Mouse (Mus musculus) embryonic facial prominence, embryonic 15.5 days (tissue): ENCODE results near the gene Immt. TPM values are rescaled to one million over a fixed set of nuclear protein-coding genes. Genes with fewer than 3 reads are reported as not detected.
"Not testable (repeated sequence)": the region's sequence is repeated elsewhere in the genome, so short reads cannot be mapped to it uniquely, and the experiment has no call there.

Experiments
- ATAC-seq: fragments of 200-750 bp; cut with Nextera tagmentation; 2 replicates; pipeline ENCODE4 v1.8.0; 2017; ENCODE audit warnings: low read depth, moderate TSS enrichment; ENCODE audit not compliant: insufficient number of reproducible peaks, low FRiP score, low TSS enrichment
- H3K27ac ChIP-seq: fragments of 300-500 bp; sonication (generic); replicated peaks from 2 replicates; pipeline ENCODE4 v1.5.1; 2015; ENCODE audit warnings: mild to moderate bottlenecking, inconsistent platforms
- H3K27me3 ChIP-seq: fragments of 300-500 bp; sonication (generic); 2 replicates; pipeline ENCODE4 v1.6.1; 2015; ENCODE audit warnings: inconsistent platforms
- H3K36me3 ChIP-seq: fragments of 300-500 bp; sonication (generic); 2 replicates; pipeline ENCODE4 v1.6.1; 2015; ENCODE audit warnings: mild to moderate bottlenecking, inconsistent platforms
- H3K4me1 ChIP-seq: fragments of 300-500 bp; sonication (generic); 2 replicates; pipeline ENCODE4 v1.6.1; 2015; ENCODE audit warnings: inconsistent platforms
- H3K4me2 ChIP-seq: fragments of 300-500 bp; sonication (generic); replicated peaks from 2 replicates; pipeline ENCODE4 v1.6.1; 2015; ENCODE audit warnings: mild to moderate bottlenecking, inconsistent platforms
- H3K4me3 ChIP-seq: fragments of 300-500 bp; sonication (generic); replicated peaks from 2 replicates; pipeline ENCODE4 v1.5.1; 2015; ENCODE audit warnings: mild to moderate bottlenecking, inconsistent platforms
- H3K9ac ChIP-seq: fragments of 300-500 bp; sonication (generic); 2 replicates; pipeline ENCODE4 v1.6.1; 2015; ENCODE audit warnings: inconsistent platforms
- H3K9me3 ChIP-seq: fragments of 300-500 bp; sonication (generic); replicated peaks from 2 replicates; pipeline ENCODE4 v1.6.1; 2016; ENCODE audit warnings: inconsistent platforms
- WGBS: fragments of 180-500 bp; shearing (Covaris S2); methylation state at CpG from one replicate; pipeline ENCODE4 v1.1.7; 2015; 5-methylcytosine and 5-hydroxymethylcytosine counted together
- polyA plus RNA-seq: library from polyadenylated mRNA; unstranded; fragments of >200 nt; fragmentation: Nextera tagmentation; extraction: Ambion mirVana; gene quantifications from 2 replicates; pipeline ENCODE4 v1.2.1, GENCODE M21; 2015

The Immt gene
- polyA plus RNA-seq, 1 experiment from 2014 or later, result 148 TPM

GRCm38 (mm10) chr6:71911686-71912450, 80.7 kb downstream of the Immt start:
- H3K4me3 ChIP-seq, result no peak overlapping the region
- no peak overlapping the region for H3K27ac ChIP-seq
- H3K36me3 ChIP-seq, result peaks cover 26% of the 10 kb centered on the region
- no peaks in the 10 kb centered on the region for H3K27me3 ChIP-seq
- peaks cover 3% of the 10 kb centered on the region for H3K4me1 ChIP-seq
- WGBS, result 85% methylated on average over 5 of the region's 5 CpGs
- H3K9ac ChIP-seq, result no peak overlapping the region
- H3K9me3 ChIP-seq, result no peaks in the 10 kb centered on the region
- no peak overlapping the region for H3K4me2 ChIP-seq
- ATAC-seq, result no peak

DNA sequence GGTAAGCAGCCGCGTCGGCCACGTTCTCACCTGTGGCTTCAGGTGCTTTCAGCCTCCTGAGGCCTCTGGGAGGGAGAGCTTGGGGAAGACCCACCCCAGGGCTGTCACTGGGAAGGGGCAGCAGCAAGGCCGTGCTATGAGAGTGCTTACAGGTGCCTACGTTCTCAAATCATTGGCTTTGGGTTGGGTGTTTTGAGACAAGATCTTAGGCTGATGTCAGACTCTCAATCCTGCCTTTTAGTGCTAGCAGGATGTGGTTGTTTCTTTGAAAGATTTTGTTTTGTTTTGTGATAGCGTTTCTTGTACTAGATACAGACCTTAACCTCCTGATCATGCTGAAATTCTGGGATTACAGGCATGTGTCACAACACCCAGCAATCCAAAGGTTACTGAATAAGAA, 89.6 kb downstream of the Immt start:
- no peak for ATAC-seq
- Histone ChIP-seq H3K4me1 (no peaks in the 10 kb centered on the region), H3K9me3 (no peaks in the 10 kb centered on the region), H3K36me3 (peaks cover 87% of the 10 kb centered on the region), H3K27me3 (no peaks in the 10 kb centered on the region), H3K27ac (no peak overlapping the region), H3K4me2 (no peak overlapping the region), H3K4me3 (no peak overlapping the region), H3K9ac (no peak overlapping the region)
- whole genome bisulfite sequencing, result 93% methylated on average over 7 of the region's 7 CpGs

GRCm38 (mm10) chr6:71925233-71925632, 94.1 kb downstream of the Immt start:
- H3K9me3 ChIP-seq, H3K9ac ChIP-seq, ATAC-seq, H3K4me1 ChIP-seq, H3K4me3 ChIP-seq, H3K27ac ChIP-seq, H3K4me2 ChIP-seq, H3K27me3 ChIP-seq: not testable (repeated sequence)
- 85% methylated on average over 5 of the region's 5 CpGs for WGBS
- H3K36me3 ChIP-seq, result peaks cover 88% of the 10 kb centered on the region

Other genes with a start within 250 kb of the Immt start
- gene Kdm3a, start 198.3 kb upstream of the Immt start, polyA plus RNA-seq, result 42.3 and 46.8 TPM in 2 replicates
- 17.2 and 18.7 TPM in 2 replicates for gene Reep1, start 123.8 kb upstream of the Immt start, polyA plus RNA-seq
- gene Mrpl35, start 4.4 kb upstream of the Immt start, polyA plus RNA-seq, result 59.2 TPM in 2 replicates
- 81.6 and 86.1 TPM in 2 replicates for gene Ptcd3, start 77.4 kb downstream of the Immt start, polyA plus RNA-seq
- 29.3 and 30.1 TPM in 2 replicates for gene Polr1a, start 77.7 kb downstream of the Immt start, polyA plus RNA-seq